Mouse (Mus musculus) cerebellum, adult 11 months (tissue): ENCODE data around the gene Coro2a.

Experiments used
- DNase-seq: peaks from one replicate; pipeline ENCODE4 v3.0.0; 2022

Coro2a gene

GRCm38 (mm10) chr4:46555762-46556161, 46.2 kb downstream of the Coro2a start:
- no peak for DNase-seq

- no peak for DNase-seq
These were observed 47.5 kb downstream of the Coro2a start for GRCm38 (mm10) chr4:46554295-46555069.

GRCm38 (mm10) chr4:46553864-46554263, 48.1 kb downstream of the Coro2a start:
- peak; percentile 92 for DNase-seq

- no peak for DNase-seq
These were observed 51.6 kb downstream of the Coro2a start for GRCm38 (mm10) chr4:46550406-46550805.

GRCm38 (mm10) chr4:46549979-46550378, 52.0 kb downstream of the Coro2a start:
- no peak for DNase-seq

DNA sequence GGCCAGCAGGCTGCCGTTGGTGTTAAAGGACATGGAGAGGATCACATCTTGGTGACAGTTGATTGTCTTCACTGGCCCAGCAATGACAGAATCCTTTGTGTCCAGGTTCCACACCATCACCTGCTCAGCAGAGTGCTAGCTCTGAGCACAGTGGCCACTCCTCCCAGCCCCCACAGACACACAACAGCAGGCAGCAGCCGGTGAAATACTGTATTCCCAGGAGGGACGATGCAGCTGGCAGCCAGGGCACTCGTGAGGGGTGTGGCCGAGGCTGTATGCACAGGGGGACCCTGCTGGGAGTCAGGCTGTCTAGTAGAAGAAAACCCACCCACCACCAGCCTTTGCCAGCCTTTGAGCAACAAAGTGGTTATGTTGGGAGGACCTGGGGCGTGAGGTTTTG, 55.3 kb downstream of the Coro2a start:
- DNase-seq: no peak

DNA sequence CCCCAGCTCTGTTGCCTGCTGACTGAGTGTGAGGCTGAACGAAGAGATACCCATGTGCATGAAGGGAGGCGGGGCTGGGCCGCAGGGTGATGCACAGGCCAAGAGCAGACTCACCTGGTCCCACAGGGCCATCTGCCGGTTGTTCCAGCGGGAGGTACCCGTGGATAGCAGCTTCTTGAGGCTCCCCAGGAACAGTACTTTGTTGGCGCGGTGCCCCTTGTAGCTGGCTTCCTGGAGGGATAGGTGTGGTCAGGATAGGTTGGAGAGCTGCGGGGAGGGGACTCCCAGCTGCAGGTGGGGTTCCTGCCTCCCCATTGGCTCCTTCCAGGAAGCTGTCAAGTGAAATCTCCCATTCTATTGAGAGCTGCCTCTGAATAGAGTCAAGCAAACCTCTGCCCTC, 56.5 kb downstream of the Coro2a start:
- DNase-seq: peak; percentile 33

- no peak for DNase-seq
These were observed 57.7 kb downstream of the Coro2a start for GRCm38 (mm10) chr4:46544313-46544712.

- DNase-seq: no peak
These were observed 58.5 kb downstream of the Coro2a start for GRCm38 (mm10) chr4:46543366-46544050.

DNA sequence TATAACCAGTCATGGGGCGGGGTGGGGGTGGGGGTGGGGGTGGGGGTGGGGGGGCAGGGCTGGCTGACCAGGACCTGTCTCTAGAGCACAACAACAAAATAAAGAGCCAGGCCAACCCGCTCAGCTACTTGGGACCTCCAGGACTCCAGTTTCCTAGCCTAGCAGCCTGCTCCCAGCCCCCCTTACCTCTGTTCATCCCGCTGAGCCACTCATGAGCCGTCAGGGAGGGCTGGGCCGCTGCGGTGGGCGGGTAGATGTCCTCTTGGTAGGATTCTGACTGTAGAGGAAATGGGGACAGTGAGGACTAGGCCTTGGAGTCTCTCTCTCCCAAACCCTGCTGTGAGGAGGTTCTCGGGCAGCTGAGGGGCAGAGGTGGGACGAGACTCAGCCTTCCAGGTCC, 60.3 kb downstream of the Coro2a start:
- no peak for DNase-seq

- DNase-seq: no peak
These were observed 62.8 kb downstream of the Coro2a start for GRCm38 (mm10) chr4:46539167-46539566.

DNA sequence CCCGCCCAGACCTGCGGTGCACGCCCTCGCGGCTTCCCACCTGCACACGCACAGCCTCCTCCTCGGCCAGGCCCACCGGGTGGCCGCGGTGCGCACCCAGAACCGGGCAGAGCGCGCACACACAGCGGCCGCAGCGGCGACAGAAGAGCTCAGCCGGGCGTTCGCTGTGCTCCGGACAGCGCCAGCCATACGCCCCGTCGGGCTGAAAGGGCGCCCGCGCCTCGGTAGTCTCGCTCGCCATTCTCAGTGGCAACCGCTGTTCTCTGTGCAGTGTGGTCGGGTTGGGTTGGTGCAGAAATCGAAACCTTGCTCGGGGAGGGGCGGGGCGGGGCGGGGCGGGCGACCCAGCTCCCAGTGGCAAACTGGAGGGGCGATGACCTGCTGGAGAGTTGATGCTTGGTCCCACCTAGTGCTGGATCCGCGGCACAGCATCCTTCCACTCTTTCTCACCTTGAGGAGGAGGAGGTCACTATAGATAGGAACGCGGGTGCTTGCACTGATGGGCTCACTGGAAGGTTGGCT, 66.1 kb downstream of the Coro2a start, which contains the start of gene Trim14:
Trim14 (minus strand) TSS at position 302 of the 522 bp plus-strand sequence.
- DNase-seq: no peak

GRCm38 (mm10) chr4:46535094-46535830, 66.7 kb downstream of the Coro2a start:
- no peak for DNase-seq

GRCm38 (mm10) chr4:46533934-46534720, 67.9 kb downstream of the Coro2a start:
- no peak for DNase-seq

DNA sequence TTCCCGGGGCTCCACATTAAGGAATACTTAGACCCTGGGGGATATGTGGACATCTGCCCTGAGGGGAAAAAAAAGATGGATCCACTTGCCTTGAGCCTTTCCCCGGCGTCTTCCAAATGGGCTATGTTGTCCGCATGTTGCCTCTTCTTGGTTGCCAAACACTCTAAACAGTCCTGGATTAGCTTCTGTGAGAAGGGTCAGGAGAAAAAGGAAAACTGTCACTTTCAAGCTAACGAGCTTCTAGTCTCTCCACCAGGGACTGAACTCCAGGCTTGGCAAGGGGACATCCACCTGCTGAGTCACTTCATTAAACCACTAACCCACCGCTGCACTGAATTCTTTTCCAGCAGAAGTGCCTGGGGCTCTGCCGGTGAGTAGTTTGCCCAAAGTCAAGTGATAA, 69.1 kb downstream of the Coro2a start:
- DNase-seq: no peak

DNA sequence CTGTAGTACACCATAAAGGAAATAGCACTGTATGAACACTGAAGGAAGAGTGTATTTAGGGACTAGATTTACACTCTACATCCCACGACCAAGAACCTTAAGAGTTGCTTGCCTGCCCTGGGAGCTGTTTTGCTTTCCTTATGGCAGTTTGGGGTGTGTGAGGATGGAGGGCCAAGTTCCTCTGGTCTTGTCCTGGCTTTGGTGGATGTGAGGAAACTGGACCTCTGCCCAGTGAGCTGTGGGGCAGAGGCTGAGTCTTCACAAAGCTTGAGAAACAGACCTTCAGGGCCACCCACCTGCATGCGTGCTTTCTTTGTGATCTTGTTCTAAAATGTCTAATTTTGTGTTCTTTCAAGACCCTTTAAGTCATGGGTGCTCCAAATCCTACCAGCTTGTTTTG, 69.5 kb downstream of the Coro2a start:
- no peak for DNase-seq

DNA sequence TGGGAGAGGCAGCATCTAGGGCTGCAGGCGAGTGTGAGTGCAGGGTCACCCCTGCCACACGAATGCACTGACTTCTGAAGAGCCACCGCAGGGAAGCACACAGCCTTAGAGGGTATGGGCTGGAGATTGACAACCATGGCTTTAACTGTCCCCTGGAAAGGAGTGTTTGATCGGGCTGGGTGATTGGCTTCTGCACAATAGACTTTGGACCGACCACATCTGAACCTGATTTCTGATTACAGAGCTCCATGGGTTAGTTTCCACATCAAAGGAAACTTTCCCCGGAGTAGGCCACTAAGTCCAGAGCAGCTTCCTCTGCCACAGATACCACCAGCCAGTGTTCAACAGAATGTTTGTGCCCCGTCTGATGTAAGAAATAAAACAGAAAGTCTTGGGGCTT, 72.3 kb downstream of the Coro2a start:
- no peak for DNase-seq

GRCm38 (mm10) chr4:46527558-46527926, 74.5 kb downstream of the Coro2a start:
- no peak for DNase-seq

GRCm38 (mm10) chr4:46526798-46527557, 75.0 kb downstream of the Coro2a start:
- no peak for DNase-seq

DNA sequence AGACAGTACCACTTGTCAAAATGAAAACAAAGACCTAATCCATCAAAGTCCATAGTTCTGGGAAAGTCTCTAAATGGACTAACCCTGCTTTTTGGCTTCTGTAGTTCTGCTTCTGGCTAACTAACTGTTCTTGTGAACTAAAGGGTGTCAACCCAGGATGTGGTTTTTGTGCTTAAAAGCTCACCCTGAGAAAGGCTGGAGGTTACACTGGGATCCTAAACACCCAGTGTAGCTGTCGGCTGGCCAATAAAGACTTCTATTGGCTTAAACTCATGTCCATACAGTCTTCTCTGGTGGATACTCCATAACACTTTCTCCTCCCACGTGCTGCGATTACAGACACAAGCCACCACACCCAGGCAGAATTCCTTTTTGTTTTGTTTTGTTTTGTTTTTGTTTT, 75.8 kb downstream of the Coro2a start:
- DNase-seq: no peak

- DNase-seq: no peak
These were observed 78.7 kb downstream of the Coro2a start for GRCm38 (mm10) chr4:46523324-46523723.

DNA sequence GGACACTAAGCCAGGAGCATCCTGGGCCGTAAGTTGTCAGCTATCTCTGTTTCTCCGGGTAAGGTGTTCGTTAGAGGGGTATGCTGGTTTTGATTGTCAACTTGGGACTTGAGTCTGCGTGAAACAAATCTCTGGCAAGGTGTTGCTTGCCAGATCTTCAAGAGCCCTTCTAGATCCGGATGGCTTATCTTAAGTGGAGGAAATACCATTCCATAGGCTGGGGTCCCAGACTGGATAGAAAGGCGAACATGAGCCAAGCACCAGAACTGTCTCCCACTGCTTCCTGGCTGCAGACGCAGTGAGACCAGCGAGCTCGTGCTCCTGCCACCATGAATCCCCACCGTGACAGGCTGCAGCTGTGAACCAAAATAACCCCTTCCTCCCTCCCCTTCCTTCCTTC, 80.5 kb downstream of the Coro2a start:
- no peak for DNase-seq
